Mouse (Mus musculus) C2C12 (cell line): ENCODE results near the gene Bbs4.

Experiments used
- CEBPB ChIP-seq: IDR thresholded peaks from one replicate; pipeline ENCODE4 v1.6.1; 2011; ENCODE audit warnings: low read depth, mild to moderate bottlenecking, control low read depth, moderate library complexity
- CTCF ChIP-seq: IDR thresholded peaks from one replicate; pipeline ENCODE4 v1.5.1; 2011; ENCODE audit not compliant: control insufficient read depth, insufficient read depth, insufficient read length
- FOSL1 ChIP-seq: IDR thresholded peaks from one replicate; pipeline ENCODE4 v1.8.0; 2011; ENCODE audit warnings: mild to moderate bottlenecking, low read length; ENCODE audit not compliant: poor library complexity, insufficient read depth, severe bottlenecking
- MYOG ChIP-seq: IDR thresholded peaks from one replicate; pipeline ENCODE4 v1.6.1; 2011; ENCODE audit not compliant: control insufficient read depth, insufficient read length; ENCODE audit errors: extremely low read depth
- USF1 ChIP-seq: IDR thresholded peaks from one replicate; pipeline ENCODE4 v1.6.1; 2011; ENCODE audit warnings: low read depth, mild to moderate bottlenecking, control low read depth, moderate library complexity

GRCm38 (mm10) chr9:59316206-59316605 lies 37.1 kb downstream of the Bbs4 start:
- TF ChIP-seq CTCF (no peak), CEBPB (no peak), USF1 (no peak), FOSL1 (no peak), MYOG (no peak)
